Mouse (Mus musculus): ENCODE measurements around the gene Kdm4b. TPM values are rescaled to one million over a fixed set of nuclear protein-coding genes. Genes with fewer than 3 reads are reported as not detected.

The Kdm4b gene
- total and polyA plus RNA-seq, 2 experiments from 2014 or later, result 53.2 to 133 TPM

DNA sequence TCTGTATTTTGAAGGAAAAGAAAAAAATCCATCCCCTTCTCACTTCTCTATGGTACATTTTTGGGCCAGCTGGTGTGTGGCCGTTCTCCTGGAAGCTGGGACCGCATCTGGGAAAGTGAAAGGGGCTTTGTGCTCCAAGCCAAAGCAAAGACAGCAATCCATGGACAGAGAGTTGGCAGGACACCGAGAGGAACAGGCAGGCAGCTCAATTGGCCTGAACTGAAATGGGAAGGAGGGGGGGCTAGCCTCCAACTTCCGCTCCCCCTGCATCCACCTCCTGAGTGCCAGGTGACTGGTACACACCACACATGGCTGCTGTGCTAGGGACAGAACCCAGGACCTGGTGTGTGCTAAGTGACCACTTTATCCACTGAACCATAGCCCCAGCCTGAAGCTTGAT, 43.1 kb upstream of the Kdm4b start:
- H3K9ac ChIP-seq, result no peak overlapping the region
- H3K4me1 ChIP-seq (ENCODE audit: insufficient read depth), result no peaks in the 10 kb centered on the region
- no peak overlapping the region for H3K27ac ChIP-seq (ENCODE audit: low read depth, low read length)
- H3K4me3 ChIP-seq (ENCODE audit: low read depth, low read length), result no peak overlapping the region
- ATAC-seq (peak; percentile 36; the same call in 1 of the 2 replicates), DNase-seq (peak; percentile 24)
- no peaks in the 10 kb centered on the region for H3K9me3 ChIP-seq (ENCODE audit: low read length)
- H3K27me3 ChIP-seq (ENCODE audit: insufficient read depth, low read length), result no peaks in the 10 kb centered on the region
- 60% methylated on average over 4 of the region's 4 CpGs for WGBS
- no peaks in the 10 kb centered on the region for H3K36me3 ChIP-seq (ENCODE audit: insufficient read depth)
- no peak for TF ChIP-seq CTCF (IDR thresholded peaks at IDR 0.05; ENCODE audit: low read depth)
- H3K4me2 ChIP-seq (ENCODE audit: low read depth), result no peak overlapping the region

DNA sequence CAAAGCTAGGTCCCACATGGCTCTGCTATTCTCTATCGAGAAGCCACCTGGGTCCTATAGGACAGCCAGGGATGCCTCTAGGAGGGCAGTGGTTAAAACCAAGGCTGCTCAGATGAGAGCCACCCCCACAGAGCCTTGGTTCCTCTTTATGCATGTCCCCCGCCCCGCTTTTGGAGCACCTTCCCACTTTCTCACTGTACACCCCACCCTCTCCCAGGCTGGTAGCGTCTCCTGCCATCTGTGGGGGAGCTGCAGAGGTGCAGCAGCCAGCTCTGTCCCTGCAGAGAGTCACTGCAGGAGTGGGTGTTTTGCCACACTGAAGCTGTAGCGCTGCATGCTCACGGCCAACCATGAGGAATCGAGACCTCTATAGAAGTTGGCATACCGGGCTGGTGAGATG, 42.5 kb upstream of the Kdm4b start:
- Histone ChIP-seq H3K27me3 (ENCODE audit: insufficient read depth, low read length) (no peaks in the 10 kb centered on the region), H3K4me2 (ENCODE audit: low read depth) (no peak overlapping the region), H3K36me3 (ENCODE audit: insufficient read depth) (no peaks in the 10 kb centered on the region), H3K9ac (no peak overlapping the region), H3K27ac (ENCODE audit: low read depth, low read length) (no peak overlapping the region), H3K4me1 (ENCODE audit: insufficient read depth) (no peaks in the 10 kb centered on the region), H3K9me3 (ENCODE audit: low read length) (no peaks in the 10 kb centered on the region), H3K4me3 (ENCODE audit: low read depth, low read length) (no peak overlapping the region)
- DNase-seq, result no peak
- no peak for TF ChIP-seq CTCF (IDR thresholded peaks at IDR 0.05; ENCODE audit: low read depth)
- no peak for ATAC-seq
- 92% methylated on average over 8 of the region's 8 CpGs for WGBS

DNA sequence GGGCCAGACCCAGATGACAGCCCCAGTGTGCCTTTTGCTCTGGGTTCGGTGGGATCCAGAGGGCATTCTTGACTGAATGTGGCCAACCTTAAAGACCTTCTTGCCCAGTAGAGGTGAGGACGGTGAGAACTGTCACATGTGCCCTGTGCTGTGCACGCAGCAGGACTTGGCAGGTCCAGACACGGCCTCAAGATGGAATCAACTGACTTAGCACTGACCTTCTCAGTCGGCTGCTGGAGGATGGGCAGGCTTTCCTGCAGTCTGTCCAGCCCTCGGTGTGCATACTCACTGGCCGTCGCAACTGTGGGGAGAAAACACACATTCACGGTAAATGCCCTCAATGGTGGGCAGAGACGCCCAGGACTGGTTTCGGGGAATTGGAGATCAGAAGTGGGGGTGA, 39.9 kb upstream of the Kdm4b start:
- H3K27me3 ChIP-seq (ENCODE audit: insufficient read depth, low read length), result no peaks in the 10 kb centered on the region
- 94% methylated on average over 11 of the region's 11 CpGs for WGBS
- no peak overlapping the region for H3K27ac ChIP-seq (ENCODE audit: low read depth, low read length)
- no peak overlapping the region for H3K9ac ChIP-seq
- H3K9me3 ChIP-seq (ENCODE audit: low read length), result no peaks in the 10 kb centered on the region
- H3K36me3 ChIP-seq (ENCODE audit: insufficient read depth), result no peaks in the 10 kb centered on the region
- no peak overlapping the region for H3K4me2 ChIP-seq (ENCODE audit: low read depth)
- ATAC-seq, result no peak
- no peak for TF ChIP-seq CTCF (IDR thresholded peaks at IDR 0.05; ENCODE audit: low read depth)
- no peak overlapping the region for H3K4me3 ChIP-seq (ENCODE audit: low read depth, low read length)
- DNase-seq, result no peak
- H3K4me1 ChIP-seq (ENCODE audit: insufficient read depth), result 0 out of 2 replicates have a peak, but pooled peaks cover 5% of the 10 kb centered on the region

DNA sequence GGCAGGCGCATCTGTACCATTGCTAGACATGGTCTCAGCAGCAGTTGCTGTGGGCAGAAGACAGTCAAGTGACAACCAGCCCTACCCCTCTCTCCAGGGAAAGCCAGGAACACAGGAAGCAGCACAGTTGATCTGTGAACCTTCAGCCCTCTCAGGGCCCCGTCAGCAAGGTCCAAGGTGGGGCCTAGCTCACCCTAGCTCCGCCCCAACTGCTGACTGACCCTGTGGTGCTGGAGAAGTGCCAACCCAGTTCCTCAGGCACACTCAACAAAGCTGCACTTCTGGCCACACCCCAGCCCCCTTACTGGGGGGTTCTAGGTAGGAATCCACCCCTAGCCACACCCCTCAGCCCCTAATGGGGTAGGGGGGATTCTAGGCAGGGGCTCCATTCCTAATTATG, 38.0 kb upstream of the Kdm4b start:
- WGBS, result 59% methylated on average over 3 of the region's 3 CpGs
- DNase-seq, result no peak
- Histone ChIP-seq H3K4me1 (ENCODE audit: insufficient read depth) (0 out of 2 replicates have a peak, but pooled peaks cover 5% of the 10 kb centered on the region), H3K4me3 (ENCODE audit: low read depth, low read length) (no peak overlapping the region), H3K27ac (ENCODE audit: low read depth, low read length) (no peak overlapping the region), H3K27me3 (ENCODE audit: insufficient read depth, low read length) (no peaks in the 10 kb centered on the region), H3K4me2 (ENCODE audit: low read depth) (no peak overlapping the region), H3K36me3 (ENCODE audit: insufficient read depth) (no peaks in the 10 kb centered on the region), H3K9ac (no peak overlapping the region), H3K9me3 (ENCODE audit: low read length) (no peaks in the 10 kb centered on the region)
- TF ChIP-seq CTCF (IDR thresholded peaks at IDR 0.05; ENCODE audit: low read depth), result no peak
- no peak for ATAC-seq

DNA sequence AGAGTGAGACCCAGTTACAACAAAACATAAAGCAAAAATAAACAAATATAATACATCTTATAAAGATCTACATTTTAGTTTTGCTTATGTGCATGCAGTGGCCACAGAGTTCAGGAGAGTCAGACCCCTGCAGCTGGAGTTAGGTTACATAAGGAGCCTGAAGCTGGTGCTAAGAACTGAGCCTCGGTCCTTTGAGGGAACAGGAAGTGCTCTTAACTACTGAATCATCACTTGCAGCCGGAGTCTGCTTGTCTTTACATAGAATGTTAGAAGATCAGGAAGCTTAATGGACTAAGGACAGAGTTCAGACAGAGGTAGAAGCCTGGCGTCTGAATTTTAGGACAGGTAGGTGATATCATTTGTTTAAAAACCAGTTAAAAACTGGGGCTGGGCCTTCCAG, 37.0 kb upstream of the Kdm4b start:
- H3K9ac ChIP-seq, result no peak overlapping the region
- no peak overlapping the region for H3K4me3 ChIP-seq (ENCODE audit: low read depth, low read length)
- H3K4me1 ChIP-seq (ENCODE audit: insufficient read depth), result 0 out of 2 replicates have a peak, but pooled peaks cover 5% of the 10 kb centered on the region
- H3K4me2 ChIP-seq (ENCODE audit: low read depth), result no peak overlapping the region
- TF ChIP-seq CTCF (IDR thresholded peaks at IDR 0.05; ENCODE audit: low read depth), result no peak
- ATAC-seq (no peak), DNase-seq (no peak)
- WGBS, result 55% methylated on average over 3 of the region's 3 CpGs
- no peaks in the 10 kb centered on the region for H3K9me3 ChIP-seq (ENCODE audit: low read length)
- 0 out of 2 replicates have a peak overlapping the region, but pooled peaks have one; percentile 48 for H3K27ac ChIP-seq (ENCODE audit: low read depth, low read length)
- H3K27me3 ChIP-seq (ENCODE audit: insufficient read depth, low read length), result no peaks in the 10 kb centered on the region
- no peaks in the 10 kb centered on the region for H3K36me3 ChIP-seq (ENCODE audit: insufficient read depth)

DNA sequence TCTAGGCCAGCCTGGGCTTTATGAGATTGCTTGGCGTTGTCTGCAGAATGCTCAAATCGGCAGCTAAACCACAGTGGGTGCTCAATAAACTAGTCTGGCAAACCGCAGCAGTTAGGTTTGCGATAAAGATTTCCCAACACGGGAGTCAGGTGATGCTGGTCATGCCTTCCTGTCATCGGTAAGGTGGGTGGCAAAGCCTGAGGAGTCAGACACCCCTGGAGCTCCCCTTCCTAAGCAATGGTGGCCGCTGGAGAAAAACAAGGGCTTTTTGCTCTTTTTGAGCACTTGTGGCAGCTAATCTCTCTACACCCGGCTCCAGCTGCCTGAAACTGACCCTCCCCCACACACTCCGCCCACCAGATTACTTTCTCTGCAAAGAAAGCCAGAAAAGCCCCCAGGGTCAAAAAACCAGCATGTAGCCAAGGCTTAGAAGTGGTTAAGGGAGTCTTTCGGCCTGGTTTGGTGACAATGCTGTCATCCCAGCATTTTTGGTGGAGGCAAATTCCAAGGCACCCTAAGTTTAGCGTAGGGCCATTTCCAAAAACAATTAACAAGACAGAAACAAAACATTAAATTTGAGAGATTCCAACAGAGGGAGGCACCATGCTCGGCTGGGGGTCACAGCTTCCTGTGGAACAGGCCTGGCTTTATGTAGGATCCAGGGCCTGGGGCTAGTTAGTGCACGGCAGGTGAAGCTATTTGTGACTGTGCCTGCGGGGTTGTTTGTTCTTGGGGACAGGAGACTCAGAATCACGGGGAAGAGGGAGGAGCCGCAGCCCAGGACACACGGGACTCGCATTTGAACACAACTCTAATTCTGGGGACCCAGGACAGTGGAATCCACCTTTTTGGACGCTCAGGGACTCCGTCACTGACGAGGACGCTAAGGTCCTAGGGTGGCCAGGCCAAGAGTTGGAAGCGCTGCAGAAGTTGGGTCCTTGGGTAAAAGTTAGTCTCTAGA, 36.2 kb upstream of the Kdm4b start:
- H3K36me3 ChIP-seq (ENCODE audit: insufficient read depth), result no peaks in the 10 kb centered on the region
- peak overlapping the region; percentile 18; the same call in 1 of the 2 replicates for H3K4me3 ChIP-seq (ENCODE audit: low read depth, low read length)
- no peaks in the 10 kb centered on the region for H3K27me3 ChIP-seq (ENCODE audit: insufficient read depth, low read length)
- peak overlapping the region; percentile 46 for H3K4me2 ChIP-seq (ENCODE audit: low read depth)
- ATAC-seq (no peak), DNase-seq (no peak)
- peak overlapping the region; percentile 48; the same call in 1 of the 2 replicates for H3K27ac ChIP-seq (ENCODE audit: low read depth, low read length)
- H3K4me1 ChIP-seq (ENCODE audit: insufficient read depth), result 0 out of 2 replicates have a peak, but pooled peaks cover 5% of the 10 kb centered on the region
- H3K9me3 ChIP-seq (ENCODE audit: low read length), result no peaks in the 10 kb centered on the region
- H3K9ac ChIP-seq, result peak overlapping the region; percentile 25; the same call in 1 of the 2 replicates
- no peak for TF ChIP-seq CTCF (IDR thresholded peaks at IDR 0.05; ENCODE audit: low read depth)
- WGBS, result 8% methylated on average over 23 of the region's 23 CpGs

Measured in forebrain, postnatal 0 days (tissue).